Mouse (Mus musculus) CH12.LX (cell line): ENCODE data around the gene S100a7a.

Experiments used
- CHD2 ChIP-seq: IDR thresholded peaks from 2 replicates; pipeline ENCODE4 v1.6.1; 2011; ENCODE audit warnings: low read length, improper control_type of control experiment
- CTCF ChIP-seq, 2 experiments: IDR thresholded peaks in 1 of 2; conservative IDR thresholded peaks in 1 of 2; 2 replicates each; pipeline ENCODE4 v1.5.1; 2011 to 2012; ENCODE audit warnings: low read depth in 2 of 2, low read length in 2 of 2, improper control_type of control experiment in 1 of 2, inconsistent platforms in 1 of 2, mild to moderate bottlenecking in 1 of 2, moderate library complexity in 1 of 2
- EP300 ChIP-seq: IDR thresholded peaks from 2 replicates; pipeline ENCODE4 v1.6.1; 2011; ENCODE audit warnings: low read length, improper control_type of control experiment
- MEF2A ChIP-seq: IDR thresholded peaks from 2 replicates; pipeline ENCODE4 v1.6.1; 2014; ENCODE audit warnings: low read depth, mild to moderate bottlenecking, inconsistent platforms, low read length, improper control_type of control experiment, borderline replicate concordance
- POLR2A ChIP-seq: IDR thresholded peaks from 2 replicates; pipeline ENCODE4 v1.6.1; 2011; ENCODE audit warnings: low read depth, mild to moderate bottlenecking, improper control_type of control experiment, low read length

- no peak for TF ChIP-seq POLR2A
- TF ChIP-seq CHD2: no peak
- no peak for TF ChIP-seq EP300
- TF ChIP-seq MEF2A: no peak
- no peak for TF ChIP-seq CTCF (conservative IDR thresholded peaks at IDR 0.05 in 1 of 2, IDR thresholded peaks at IDR 0.05 in 1 of 2; ENCODE audit: low read depth in 2 of 2, low read length in 2 of 2)
These were observed 39.7 kb downstream of the S100a7a start for GRCm38 (mm10) chr3:90693496-90693895.
